Mouse (Mus musculus) gastrocnemius, postnatal 36 days (tissue): ENCODE data around the gene Agpat4. TPM values are rescaled to one million over a fixed set of nuclear protein-coding genes. Genes with fewer than 3 reads are reported as not detected.

Experiments
- DNase-seq, 2 experiments: peaks; one replicate each; pipeline ENCODE4 v3.0.0; 2022
- intact Hi-C: fragments of 180-260 bp; cut with DNase I; formaldehyde crosslinking; loops from one replicate; pipeline ENCODE4 v1.15.1; 2025
- total RNA-seq, 2 experiments: library from RNA; stranded (reverse); gene quantifications; 2 replicates each; pipeline ENCODE4 v1.2.3; 2021

Agpat4 gene
- total RNA-seq, 2 experiments from 2014 or later, result 1.9 to 2.8 TPM

DNA sequence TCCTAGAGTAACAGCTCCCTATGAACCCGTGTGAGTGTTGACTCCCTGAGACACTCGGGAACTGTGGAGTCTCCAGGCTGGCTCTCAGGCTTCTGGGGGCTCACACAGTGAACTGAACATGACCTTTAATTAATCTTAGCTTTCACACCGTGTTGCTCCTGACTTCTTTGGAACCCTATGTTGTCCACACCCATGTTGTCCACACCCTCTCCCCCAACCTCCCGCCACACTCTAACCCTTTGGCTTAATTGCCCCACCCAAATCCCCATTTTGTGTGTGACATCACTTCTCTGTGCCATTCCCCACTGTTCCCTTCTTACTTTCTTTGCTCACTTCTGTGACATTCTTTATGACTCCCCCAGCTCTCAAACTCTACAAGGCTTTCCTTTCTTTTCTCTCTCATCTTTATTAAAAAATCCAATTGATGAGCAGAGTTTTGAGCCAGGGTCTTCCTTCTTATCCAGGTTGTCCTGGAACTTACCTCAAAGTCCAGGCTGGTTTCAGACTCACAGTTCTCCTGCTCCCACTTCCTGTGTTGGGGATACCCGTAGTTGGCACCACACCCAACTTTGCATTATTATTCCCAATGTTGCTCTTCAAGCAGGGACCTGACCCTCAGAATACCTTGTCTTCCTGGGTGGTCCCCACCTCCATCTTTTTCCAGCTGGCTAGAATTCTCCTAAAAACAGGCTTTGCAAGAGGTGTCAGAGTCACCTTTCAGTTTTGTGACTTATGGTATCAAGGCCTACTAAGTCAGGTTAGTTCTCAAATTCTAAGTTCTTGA lies 64.4 kb downstream of the Agpat4 start:
- intact Hi-C loops, result loop anchor here (5.0 kb wide), 1 partner anchor 1694 kb away; no protein-coding TSS in a partner anchor
- DNase-seq, result no peak

- intact Hi-C loops, result loop anchor here (5.0 kb wide), 1 partner anchor 1693 kb away; no protein-coding TSS in a partner anchor
- no peak for DNase-seq
Measured at GRCm38 (mm10) chr17:12184283-12184682, 65.8 kb downstream of the Agpat4 start.

DNA sequence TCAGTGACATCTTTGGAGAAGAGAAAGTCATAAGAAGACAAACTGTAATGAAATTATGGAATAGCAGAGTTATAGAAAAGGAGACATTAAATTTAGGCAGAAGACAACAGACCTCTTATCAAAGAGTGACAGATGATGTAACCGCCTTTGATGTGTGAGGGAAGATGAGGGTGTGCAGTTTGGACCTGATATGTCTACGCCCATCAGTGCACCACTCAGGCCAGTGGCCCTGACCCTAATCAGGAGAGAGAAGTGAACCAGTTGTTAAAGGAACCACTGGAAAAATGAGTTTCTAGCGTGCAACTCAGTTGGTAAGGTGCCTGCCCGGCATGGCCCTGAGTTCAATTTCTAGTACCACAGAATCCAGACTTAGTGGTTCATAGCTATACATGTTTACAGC lies 67.4 kb downstream of the Agpat4 start:
- intact Hi-C loops, result no loop called here
- no peak for DNase-seq

GRCm38 (mm10) chr17:12186341-12186740 lies 67.8 kb downstream of the Agpat4 start:
- DNase-seq, result no peak
- intact Hi-C loops, result no loop called here

DNA sequence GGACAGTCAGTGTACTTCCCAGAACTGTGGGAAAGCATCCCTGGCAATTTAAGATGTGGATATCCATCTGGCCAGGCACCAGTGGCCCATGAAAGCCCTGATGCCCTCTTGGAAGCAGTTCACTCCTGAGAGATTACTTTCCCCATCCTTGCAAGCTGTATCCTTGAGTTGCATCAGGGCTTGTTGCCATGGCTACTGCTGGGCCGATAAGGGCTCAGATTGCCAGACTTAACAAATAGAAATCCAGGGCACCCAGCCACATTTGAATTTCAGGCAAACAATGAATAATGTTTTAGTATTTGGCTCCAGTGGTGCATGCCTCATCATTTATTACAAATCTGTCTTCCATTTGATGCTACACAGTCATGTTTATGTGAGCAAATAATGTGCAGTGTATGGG lies 69.3 kb downstream of the Agpat4 start:
- intact Hi-C loops, result no loop called here
- no peak for DNase-seq

GRCm38 (mm10) chr17:12195137-12195536 lies 76.6 kb downstream of the Agpat4 start:
- intact Hi-C loops, result no loop called here
- no peak for DNase-seq

DNA sequence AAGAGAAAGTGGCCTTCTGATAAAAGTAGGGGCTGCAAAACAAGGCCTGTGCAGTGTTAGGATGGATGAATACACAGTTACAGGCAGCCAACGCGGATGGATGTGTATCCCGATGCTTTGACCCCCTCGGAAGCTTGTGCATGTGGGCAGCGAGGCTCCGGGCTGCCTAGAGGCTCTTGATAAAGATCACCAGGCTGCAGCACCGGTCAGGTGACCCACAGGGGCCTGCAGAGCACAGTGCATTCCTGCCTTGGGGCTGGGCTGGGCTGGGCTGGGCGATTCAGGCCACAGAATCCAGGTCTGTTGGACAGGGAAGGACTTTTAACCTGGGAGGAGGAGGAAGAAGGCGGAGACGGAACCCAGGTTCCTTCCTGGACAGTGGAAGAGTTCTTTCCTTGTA lies 77.1 kb downstream of the Agpat4 start:
- intact Hi-C loops, result no loop called here
- no peak for DNase-seq

- intact Hi-C loops, result no loop called here
Measured at GRCm38 (mm10) chr17:12199933-12200332, 81.4 kb downstream of the Agpat4 start.

GRCm38 (mm10) chr17:12201086-12201485 lies 82.6 kb downstream of the Agpat4 start:
- intact Hi-C loops, result no loop called here
- DNase-seq, result no peak

More at GRCm38 (mm10) chr17:12199933-12200332, 81.4 kb downstream of the Agpat4 start:
- DNase-seq, result no peak

DNA sequence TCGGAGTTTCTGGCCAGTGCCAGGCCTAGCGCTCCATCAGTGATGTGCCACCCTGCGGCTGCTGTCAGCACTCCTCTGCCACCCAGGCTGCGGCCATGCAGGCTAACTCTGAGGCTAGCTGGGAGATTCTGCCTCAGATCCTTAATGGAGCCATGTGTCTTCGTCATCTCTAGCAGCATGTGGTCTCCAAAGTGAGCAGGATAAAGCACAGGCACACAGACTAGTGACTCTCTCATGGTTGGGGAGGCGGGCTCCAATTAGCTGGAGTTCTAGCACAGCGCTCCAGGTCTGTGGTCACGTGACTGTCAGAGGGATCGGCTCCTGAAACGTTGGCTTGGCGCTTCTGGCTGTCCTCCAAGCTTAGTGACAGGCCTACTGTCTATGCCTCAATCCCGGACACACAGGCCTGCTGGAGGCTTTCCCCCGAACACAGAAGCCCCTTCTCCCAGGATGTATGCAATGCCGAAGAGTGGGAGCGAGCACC lies 85.0 kb downstream of the Agpat4 start:
- intact Hi-C loops, result no loop called here
- DNase-seq, result no peak

DNA sequence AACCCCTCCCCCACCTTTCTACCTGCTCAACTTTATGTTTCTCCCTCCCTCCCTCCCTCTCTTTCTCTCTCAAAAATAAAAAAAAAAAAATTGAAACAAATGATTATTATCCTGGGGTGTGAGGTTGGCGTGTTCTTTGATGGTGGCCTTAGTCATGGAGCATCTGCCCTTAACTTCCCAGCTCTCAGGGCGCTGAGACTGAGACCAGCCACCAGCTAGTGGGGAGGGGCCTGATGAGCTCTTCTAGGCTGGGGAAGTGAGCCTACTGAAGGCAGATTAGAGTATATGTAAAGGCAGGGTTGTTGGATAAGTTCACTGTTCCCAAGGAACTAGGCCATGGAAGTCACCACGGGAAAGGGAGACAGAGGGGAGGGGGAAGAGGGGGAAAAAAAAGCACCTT lies 85.7 kb downstream of the Agpat4 start:
- intact Hi-C loops, result no loop called here
- DNase-seq, result no peak

- intact Hi-C loops, result no loop called here
Measured at GRCm38 (mm10) chr17:12204689-12205014, 86.1 kb downstream of the Agpat4 start.

DNA sequence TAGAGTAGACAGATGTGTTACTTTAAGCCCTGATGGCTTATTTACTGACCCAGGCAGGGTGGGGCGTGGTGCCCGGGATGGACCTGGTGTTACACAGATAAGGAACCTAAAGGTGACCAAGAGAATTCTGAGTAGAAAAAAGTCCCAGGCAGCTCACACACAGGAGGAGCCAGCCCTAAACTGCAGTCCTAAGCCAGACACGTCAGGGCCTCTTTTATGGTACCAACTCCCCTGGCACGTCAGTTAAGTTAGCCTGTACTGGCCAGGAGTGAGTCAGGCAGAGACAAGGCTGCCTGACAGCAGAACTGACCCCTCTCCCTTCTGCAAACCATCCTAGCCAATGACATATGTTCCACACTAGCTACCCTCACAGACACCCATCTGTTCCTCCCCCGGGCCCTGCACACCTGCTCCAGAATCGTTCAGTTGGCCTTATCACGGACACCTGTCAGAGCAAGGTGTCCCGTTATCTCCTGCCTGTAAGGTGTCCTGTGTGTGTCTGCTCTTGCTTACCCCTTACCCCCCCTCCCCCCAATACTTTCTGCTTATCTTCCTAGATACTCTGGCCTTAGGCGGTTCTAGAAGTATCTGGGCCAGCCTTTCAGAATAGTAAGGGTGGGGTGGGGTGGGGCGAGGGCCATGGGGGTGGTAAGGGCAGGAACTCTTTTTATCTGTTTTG lies 86.7 kb downstream of the Agpat4 start:
- DNase-seq, result no peak
- intact Hi-C loops, result no loop called here

More at GRCm38 (mm10) chr17:12204689-12205014, 86.1 kb downstream of the Agpat4 start:
- DNase-seq, result no peak

GRCm38 (mm10) chr17:12205694-12206075 lies 87.2 kb downstream of the Agpat4 start:
- intact Hi-C loops, result no loop called here
- no peak for DNase-seq

- DNase-seq, result no peak
- intact Hi-C loops, result no loop called here
Measured at GRCm38 (mm10) chr17:12206248-12206647, 87.7 kb downstream of the Agpat4 start.

DNA sequence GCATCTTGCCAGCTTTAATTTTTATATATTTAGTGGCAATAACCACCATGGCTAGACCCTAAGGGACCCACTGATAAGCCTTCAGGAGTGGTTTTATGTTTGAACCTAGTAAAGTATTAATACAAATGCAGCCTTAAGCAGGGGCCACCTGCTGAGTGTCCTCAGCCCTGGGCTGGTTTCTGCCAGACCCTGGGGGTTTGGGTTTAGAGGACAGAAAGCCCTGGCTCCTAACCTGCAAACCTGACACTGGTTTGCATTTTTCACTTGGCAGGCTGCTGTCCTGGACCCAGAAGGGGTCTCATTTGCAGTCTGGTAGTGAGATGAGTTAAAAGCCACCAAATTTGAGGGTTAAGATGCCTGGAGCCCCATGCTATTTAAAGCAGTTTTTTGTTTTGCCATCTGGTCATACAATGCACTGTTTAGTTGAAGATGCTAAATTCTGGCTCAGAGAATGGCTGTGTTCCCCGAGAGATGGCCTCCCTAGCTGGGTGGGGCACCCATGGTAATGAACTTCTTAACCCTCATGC lies 88.6 kb downstream of the Agpat4 start:
- intact Hi-C loops, result no loop called here

GRCm38 (mm10) chr17:12209481-12209880 lies 91.0 kb downstream of the Agpat4 start:
- intact Hi-C loops, result no loop called here
- no peak for DNase-seq

More for the DNA sequence above, 88.6 kb downstream of the Agpat4 start:
- DNase-seq, result no peak

DNA sequence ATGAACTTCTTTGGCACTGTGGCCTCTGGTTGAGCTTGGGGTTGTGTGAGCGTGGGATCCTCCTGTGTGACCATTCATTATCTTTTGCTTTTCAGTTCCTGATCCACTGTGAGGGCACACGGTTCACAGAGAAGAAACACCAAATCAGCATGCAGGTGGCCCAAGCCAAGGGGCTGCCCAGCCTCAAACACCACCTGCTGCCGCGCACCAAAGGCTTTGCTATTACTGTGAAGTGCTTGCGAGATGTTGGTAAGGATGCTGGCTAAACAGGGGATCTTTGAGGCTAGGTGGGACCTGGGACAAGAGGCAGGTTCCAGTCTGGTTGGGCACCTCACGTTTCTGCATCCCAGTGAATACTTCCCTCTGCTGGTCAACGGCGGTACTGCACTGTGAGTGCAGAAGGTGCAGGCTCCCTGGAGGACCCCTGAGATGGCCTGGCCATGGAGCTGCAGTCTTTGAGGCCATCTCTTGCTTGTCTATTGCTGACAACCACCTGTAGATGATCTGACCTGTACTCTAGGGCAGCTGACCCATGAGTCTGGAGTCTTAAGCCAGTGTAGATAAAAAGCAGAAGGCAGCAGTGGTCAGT lies 92.1 kb downstream of the Agpat4 start:
- DNase-seq, result peak; percentile 76 to 82
- intact Hi-C loops, result loop anchor here (1.0 kb wide), 1 partner anchor 171 kb away; no protein-coding TSS in a partner anchor

DNA sequence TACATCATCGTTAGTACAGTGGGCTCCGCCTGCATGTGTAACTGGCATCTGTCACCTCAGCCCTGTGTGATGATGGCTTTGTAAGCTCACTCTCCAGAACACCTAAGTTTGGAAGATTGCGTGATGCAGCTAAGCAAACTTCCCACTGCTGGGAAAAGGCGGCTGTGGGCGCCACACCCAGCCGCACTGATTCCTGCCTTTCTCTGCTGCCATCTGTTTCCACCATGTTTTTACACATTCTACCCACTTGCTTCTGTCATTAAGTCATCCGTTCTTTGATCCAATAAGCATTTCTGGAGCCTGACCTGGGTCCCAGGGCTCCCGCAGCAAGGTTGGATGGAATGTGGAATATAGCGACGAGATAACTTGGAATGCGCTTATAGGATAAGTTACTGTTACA lies 93.4 kb downstream of the Agpat4 start:
- no peak for DNase-seq
- intact Hi-C loops, result no loop called here

GRCm38 (mm10) chr17:12212341-12212740 lies 93.8 kb downstream of the Agpat4 start:
- intact Hi-C loops, result no loop called here

GRCm38 (mm10) chr17:12213430-12213829 lies 94.9 kb downstream of the Agpat4 start:
- intact Hi-C loops, result no loop called here
- no peak for DNase-seq

More at GRCm38 (mm10) chr17:12212341-12212740, 93.8 kb downstream of the Agpat4 start:
- no peak for DNase-seq
